Mouse (Mus musculus) hindbrain, embryonic 10.5 days (tissue): ENCODE data around the gene Itga6. TPM values are rescaled to one million over a fixed set of nuclear protein-coding genes. Genes with fewer than 3 reads are reported as not detected.
"Not testable (repeated sequence)": the region's sequence is repeated elsewhere in the genome, so short reads cannot be mapped to it uniquely, and the experiment has no call there.

Source experiments
- DNase-seq: peaks from one replicate; pipeline ENCODE4 v3.0.0-alpha.2; 2017; ENCODE audit warnings: low spot score
- H3K27ac ChIP-seq: fragments of 300-500 bp; sonication (generic); 2 replicates; pipeline ENCODE4 v1.5.1; 2016; ENCODE audit warnings: mild to moderate bottlenecking, moderate library complexity
- H3K27me3 ChIP-seq: fragments of 300-500 bp; sonication (generic); 2 replicates; pipeline ENCODE4 v1.6.1; 2016; ENCODE audit warnings: mild to moderate bottlenecking; ENCODE audit not compliant: poor library complexity, insufficient read depth, severe bottlenecking
- H3K36me3 ChIP-seq: fragments of 300-500 bp; sonication (generic); 2 replicates; pipeline ENCODE4 v1.6.1; 2016; ENCODE audit warnings: mild to moderate bottlenecking, moderate library complexity
- H3K4me1 ChIP-seq: fragments of 300-500 bp; sonication (generic); replicated peaks from 2 replicates; pipeline ENCODE4 v1.6.1; 2016; ENCODE audit warnings: mild to moderate bottlenecking
- H3K4me3 ChIP-seq: fragments of 300-500 bp; sonication (generic); 2 replicates; pipeline ENCODE4 v1.5.1; 2016; ENCODE audit warnings: mild to moderate bottlenecking, moderate library complexity
- H3K9me3 ChIP-seq: fragments of 300-500 bp; sonication (generic); 2 replicates; pipeline ENCODE4 v1.6.1; 2016; ENCODE audit warnings: mild to moderate bottlenecking, moderate library complexity
- WGBS: fragments of 180-500 bp; shearing (Covaris S2); methylation state at CpG from one replicate; pipeline ENCODE4 v1.1.7; 2016; 5-methylcytosine and 5-hydroxymethylcytosine counted together
- polyA plus RNA-seq: library from polyadenylated mRNA; unstranded; fragments of >200 nt; fragmentation: Nextera tagmentation; extraction: Ambion mirVana; gene quantifications from 2 replicates; pipeline ENCODE4 v1.2.1, GENCODE M21; 2016

Gene Itga6
- polyA plus RNA-seq, 1 experiment from 2014 or later, result 19.5 TPM

GRCm38 (mm10) chr2:71720556-71720955 is 24.9 kb upstream of the Itga6 start:
- WGBS, result 65% methylated on average over 2 of the region's 2 CpGs
- not testable (repeated sequence) for H3K27me3 ChIP-seq

GRCm38 (mm10) chr2:71722913-71723312 is 22.5 kb upstream of the Itga6 start:
- WGBS, result 83% methylated on average over 5 of the region's 5 CpGs
- Histone ChIP-seq H3K4me1 (peaks cover 14% of the 10 kb centered on the region), H3K4me3 (no peak overlapping the region), H3K27me3 (no peaks in the 10 kb centered on the region), H3K36me3 (no peaks in the 10 kb centered on the region), H3K9me3 (no peaks in the 10 kb centered on the region), H3K27ac (no peak overlapping the region; the same call in 1 of the 2 replicates)
- DNase-seq, result no peak

More at GRCm38 (mm10) chr2:71720556-71720955, 24.9 kb upstream of the Itga6 start:
- not testable (repeated sequence) for H3K9me3 ChIP-seq, H3K4me3 ChIP-seq, DNase-seq, H3K27ac ChIP-seq, H3K36me3 ChIP-seq
- peaks cover 14% of the 10 kb centered on the region for H3K4me1 ChIP-seq

- H3K9me3 ChIP-seq, result no peaks in the 10 kb centered on the region
- no peaks in the 10 kb centered on the region for H3K36me3 ChIP-seq
- no peak for DNase-seq
- H3K27me3 ChIP-seq, result no peaks in the 10 kb centered on the region
- no peak overlapping the region for H3K4me3 ChIP-seq
- H3K27ac ChIP-seq, result no peak overlapping the region
- WGBS, result 87% methylated on average over 3 of the region's 3 CpGs
- H3K4me1 ChIP-seq, result peaks cover 14% of the 10 kb centered on the region
Observed at GRCm38 (mm10) chr2:71723623-71724022, 21.8 kb upstream of the Itga6 start.

GRCm38 (mm10) chr2:71724028-71724427 is 21.4 kb upstream of the Itga6 start:
- Histone ChIP-seq H3K27me3 (no peaks in the 10 kb centered on the region), H3K9me3 (no peaks in the 10 kb centered on the region), H3K36me3 (no peaks in the 10 kb centered on the region), H3K4me1 (peaks cover 10% of the 10 kb centered on the region), H3K4me3 (no peak overlapping the region), H3K27ac (no peak overlapping the region)
- WGBS, result 79% methylated on average over 6 of the region's 6 CpGs
- no peak for DNase-seq

GRCm38 (mm10) chr2:71725446-71725845 is 20.0 kb upstream of the Itga6 start:
- no peaks in the 10 kb centered on the region for H3K4me1 ChIP-seq
- no peaks in the 10 kb centered on the region for H3K36me3 ChIP-seq
- no peak for DNase-seq
- no peak overlapping the region for H3K4me3 ChIP-seq
- no peaks in the 10 kb centered on the region for H3K9me3 ChIP-seq
- 67% methylated on average over 1 of the region's 1 CpGs for WGBS
- H3K27ac ChIP-seq, result no peak overlapping the region
- H3K27me3 ChIP-seq, result no peaks in the 10 kb centered on the region

- 0 out of 2 replicates have a peak, but pooled peaks cover 1% of the 10 kb centered on the region for H3K27me3 ChIP-seq
- H3K4me3 ChIP-seq, result no peak overlapping the region
- H3K9me3 ChIP-seq, result no peaks in the 10 kb centered on the region
- no peaks in the 10 kb centered on the region for H3K36me3 ChIP-seq
- H3K27ac ChIP-seq, result no peak overlapping the region
- 0 out of 2 replicates have a peak, but pooled peaks cover 4% of the 10 kb centered on the region for H3K4me1 ChIP-seq
- DNase-seq, result no peak
- 90% methylated on average over 7 of the region's 7 CpGs for WGBS
Observed at GRCm38 (mm10) chr2:71726883-71727676, 18.3 kb upstream of the Itga6 start.

DNA sequence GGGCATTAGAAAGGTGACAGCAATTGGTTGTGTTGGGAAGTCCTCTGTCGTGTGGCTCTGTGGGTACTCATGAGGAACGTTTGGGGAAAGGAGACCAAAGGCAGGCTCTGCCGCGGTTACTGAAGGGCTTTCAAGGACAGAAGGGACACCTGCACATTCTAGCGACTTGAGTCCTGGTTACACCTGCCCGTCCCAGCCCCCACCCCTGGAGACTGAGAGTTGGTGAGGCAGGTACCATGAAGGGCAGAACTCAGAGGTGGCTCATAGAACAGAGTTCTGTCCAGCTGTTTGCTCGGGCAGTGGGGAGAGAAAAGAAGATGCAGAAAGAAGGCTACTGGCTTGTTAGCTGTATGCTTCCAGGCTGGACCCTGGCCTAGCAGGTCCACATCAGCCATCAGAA is 17.1 kb upstream of the Itga6 start:
- DNase-seq, result no peak
- Histone ChIP-seq H3K4me1 (0 out of 2 replicates have a peak, but pooled peaks cover 4% of the 10 kb centered on the region), H3K9me3 (no peaks in the 10 kb centered on the region), H3K27ac (no peak overlapping the region), H3K27me3 (0 out of 2 replicates have a peak, but pooled peaks cover 7% of the 10 kb centered on the region), H3K36me3 (no peaks in the 10 kb centered on the region), H3K4me3 (no peak overlapping the region)
- WGBS, result 85% methylated on average over 7 of the region's 7 CpGs

DNA sequence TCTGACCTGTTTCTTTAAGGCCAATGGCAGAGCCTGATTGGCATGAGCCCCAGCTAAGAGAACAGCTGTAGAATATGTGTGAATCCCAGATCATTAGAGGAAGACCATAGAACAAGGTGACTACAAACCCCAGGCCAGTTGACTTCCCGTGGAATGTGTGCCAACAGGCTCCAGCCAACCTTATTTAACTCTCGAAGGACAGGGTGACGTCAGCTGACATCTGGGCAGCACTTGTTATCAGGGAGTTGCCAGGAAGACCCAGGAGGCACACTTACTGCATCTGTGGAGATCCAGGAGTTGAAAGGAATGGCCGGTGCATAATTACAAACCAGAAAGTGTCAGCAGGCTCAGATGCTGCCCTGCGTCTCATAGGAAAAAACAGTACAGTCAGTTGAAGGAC is 16.6 kb upstream of the Itga6 start:
- WGBS, result 70% methylated on average over 5 of the region's 5 CpGs
- H3K4me1 ChIP-seq, result 0 out of 2 replicates have a peak, but pooled peaks cover 4% of the 10 kb centered on the region
- DNase-seq, result no peak
- H3K4me3 ChIP-seq, result no peak overlapping the region
- H3K27ac ChIP-seq, result no peak overlapping the region
- H3K36me3 ChIP-seq, result no peaks in the 10 kb centered on the region
- H3K9me3 ChIP-seq, result no peaks in the 10 kb centered on the region
- 0 out of 2 replicates have a peak, but pooled peaks cover 7% of the 10 kb centered on the region for H3K27me3 ChIP-seq

- Histone ChIP-seq H3K27me3 (0 out of 2 replicates have a peak, but pooled peaks cover 7% of the 10 kb centered on the region), H3K4me3 (no peak overlapping the region), H3K4me1 (0 out of 2 replicates have a peak, but pooled peaks cover 4% of the 10 kb centered on the region), H3K36me3 (no peaks in the 10 kb centered on the region), H3K27ac (no peak overlapping the region), H3K9me3 (no peaks in the 10 kb centered on the region)
- WGBS, result 92% methylated on average over 20 of the region's 20 CpGs
- DNase-seq, result no peak
Observed at GRCm38 (mm10) chr2:71730623-71731612, 14.5 kb upstream of the Itga6 start.

GRCm38 (mm10) chr2:71734792-71735392 is 10.5 kb upstream of the Itga6 start:
- peaks cover 10% of the 10 kb centered on the region; the same call in 1 of the 2 replicates for H3K4me1 ChIP-seq
- 0 out of 2 replicates have a peak, but pooled peaks cover 7% of the 10 kb centered on the region for H3K27me3 ChIP-seq
- 86% methylated on average over 9 of the region's 9 CpGs for whole genome bisulfite sequencing
- H3K4me3 ChIP-seq, result no peak overlapping the region
- no peaks in the 10 kb centered on the region for H3K9me3 ChIP-seq
- DNase-seq, result no peak
- H3K36me3 ChIP-seq, result no peaks in the 10 kb centered on the region
- no peak overlapping the region for H3K27ac ChIP-seq

GRCm38 (mm10) chr2:71735541-71736159 is 9.8 kb upstream of the Itga6 start:
- no peaks in the 10 kb centered on the region for H3K36me3 ChIP-seq
- H3K27ac ChIP-seq, result no peak overlapping the region
- no peak for DNase-seq
- no peak overlapping the region for H3K4me3 ChIP-seq
- no peaks in the 10 kb centered on the region for H3K9me3 ChIP-seq
- WGBS, result 94% methylated on average over 17 of the region's 17 CpGs
- peaks cover 10% of the 10 kb centered on the region; the same call in 1 of the 2 replicates for H3K4me1 ChIP-seq
- 0 out of 2 replicates have a peak, but pooled peaks cover 7% of the 10 kb centered on the region for H3K27me3 ChIP-seq

- no peak for DNase-seq
- Histone ChIP-seq H3K4me1 (peaks cover 10% of the 10 kb centered on the region; the same call in 1 of the 2 replicates), H3K9me3 (no peaks in the 10 kb centered on the region), H3K4me3 (no peak overlapping the region), H3K27ac (no peak overlapping the region), H3K27me3 (0 out of 2 replicates have a peak, but pooled peaks cover 7% of the 10 kb centered on the region), H3K36me3 (no peaks in the 10 kb centered on the region)
- 94% methylated on average over 2 of the region's 2 CpGs for WGBS
Observed at GRCm38 (mm10) chr2:71736213-71736612, 9.2 kb upstream of the Itga6 start.
